Mouse (Mus musculus) heart, embryonic 13.5 days (tissue): ENCODE results near the gene Eif2b5. TPM values are rescaled to one million over a fixed set of nuclear protein-coding genes. Genes with fewer than 3 reads are reported as not detected.
A peak's percentile ranks its signal among the peaks of the same experiment; 100 is the strongest.

Experiments
- ATAC-seq: fragments of 200-750 bp; cut with Nextera tagmentation; 2 replicates; pipeline ENCODE4 v1.8.0; 2017; ENCODE audit warnings: moderate TSS enrichment; ENCODE audit not compliant: insufficient number of reproducible peaks, low FRiP score, low TSS enrichment; ENCODE audit errors: extremely low read depth
- H3K27ac ChIP-seq: fragments of 300-500 bp; sonication (generic); replicated peaks from 2 replicates; pipeline ENCODE4 v1.5.1; 2015; ENCODE audit warnings: moderate library complexity, mild to moderate bottlenecking, inconsistent platforms
- H3K27me3 ChIP-seq: fragments of 300-500 bp; sonication (generic); replicated peaks from 2 replicates; pipeline ENCODE4 v1.6.1; 2015; ENCODE audit warnings: mild to moderate bottlenecking, inconsistent platforms
- H3K36me3 ChIP-seq: fragments of 300-500 bp; sonication (generic); 2 replicates; pipeline ENCODE4 v1.6.1; 2015; ENCODE audit warnings: mild to moderate bottlenecking, inconsistent platforms
- H3K4me1 ChIP-seq: fragments of 300-500 bp; sonication (generic); 2 replicates; pipeline ENCODE4 v1.6.1; 2015; ENCODE audit warnings: inconsistent platforms
- H3K4me2 ChIP-seq: fragments of 300-500 bp; sonication (generic); 2 replicates; pipeline ENCODE4 v1.6.1; 2015; ENCODE audit warnings: inconsistent platforms, mild to moderate bottlenecking, moderate library complexity
- H3K4me3 ChIP-seq: fragments of 300-500 bp; sonication (generic); 2 replicates; pipeline ENCODE4 v1.5.1; 2015; ENCODE audit warnings: moderate library complexity, mild to moderate bottlenecking, inconsistent platforms
- H3K9ac ChIP-seq: fragments of 300-500 bp; sonication (generic); 2 replicates; pipeline ENCODE4 v1.6.1; 2015; ENCODE audit warnings: inconsistent platforms, mild to moderate bottlenecking, moderate library complexity
- H3K9me3 ChIP-seq: fragments of 300-500 bp; sonication (generic); 2 replicates; pipeline ENCODE4 v1.6.1; 2016; ENCODE audit warnings: inconsistent platforms
- WGBS: fragments of 180-500 bp; shearing (Covaris S2); methylation state at CpG from one replicate; pipeline ENCODE4 v1.1.7; 2015; ENCODE audit warnings: mixed read lengths; 5-methylcytosine and 5-hydroxymethylcytosine counted together
- polyA plus RNA-seq: library from polyadenylated mRNA; unstranded; fragments of >200 nt; fragmentation: Nextera tagmentation; extraction: Ambion mirVana; gene quantifications from 2 replicates; pipeline ENCODE4 v1.2.1, GENCODE M21; 2015

Gene Eif2b5
- polyA plus RNA-seq, 1 experiment from 2014 or later, result 81.5 TPM

GRCm38 (mm10) chr16:20539649-20540048, 41.0 kb downstream of the Eif2b5 start:
- no peaks in the 10 kb centered on the region for H3K9me3 ChIP-seq
- peaks cover 67% of the 10 kb centered on the region for H3K36me3 ChIP-seq
- ATAC-seq, result no peak
- WGBS, result 68% methylated on average over 3 of the region's 3 CpGs
- no peak overlapping the region for H3K4me2 ChIP-seq
- peaks cover 37% of the 10 kb centered on the region for H3K4me1 ChIP-seq
- no peaks in the 10 kb centered on the region for H3K27me3 ChIP-seq
- H3K4me3 ChIP-seq, result no peak overlapping the region
- H3K27ac ChIP-seq, result no peak overlapping the region
- no peak overlapping the region for H3K9ac ChIP-seq

- WGBS, result 74% methylated on average over 4 of the region's 4 CpGs
- no peak for ATAC-seq
- Histone ChIP-seq H3K4me2 (no peak overlapping the region), H3K9me3 (no peaks in the 10 kb centered on the region), H3K4me1 (peaks cover 37% of the 10 kb centered on the region), H3K4me3 (no peak overlapping the region), H3K36me3 (peaks cover 75% of the 10 kb centered on the region), H3K27ac (no peak overlapping the region), H3K9ac (peak overlapping the region; percentile 37; the same call in 1 of the 2 replicates), H3K27me3 (no peaks in the 10 kb centered on the region)
These were observed 41.8 kb downstream of the Eif2b5 start for GRCm38 (mm10) chr16:20540438-20540837.

GRCm38 (mm10) chr16:20545696-20546095, 47.1 kb downstream of the Eif2b5 start:
- Histone ChIP-seq H3K36me3 (peaks cover 62% of the 10 kb centered on the region), H3K27me3 (no peaks in the 10 kb centered on the region), H3K4me1 (peaks cover 22% of the 10 kb centered on the region), H3K9me3 (no peaks in the 10 kb centered on the region), H3K27ac (no peak overlapping the region), H3K4me3 (no peak overlapping the region), H3K9ac (no peak overlapping the region), H3K4me2 (no peak overlapping the region)
- 89% methylated on average over 10 of the region's 10 CpGs for WGBS
- no peak for ATAC-seq

- no peak for ATAC-seq
- H3K36me3 ChIP-seq, result peaks cover 61% of the 10 kb centered on the region
- H3K9ac ChIP-seq, result peak overlapping the region; percentile 89
- 45% methylated on average over 5 of the region's 5 CpGs for WGBS
- no peaks in the 10 kb centered on the region for H3K9me3 ChIP-seq
- peak overlapping the region; percentile 81 for H3K27ac ChIP-seq
- H3K4me2 ChIP-seq, result peak overlapping the region; percentile 85
- peak overlapping the region; percentile 92 for H3K4me3 ChIP-seq
- H3K27me3 ChIP-seq, result no peaks in the 10 kb centered on the region
- peaks cover 22% of the 10 kb centered on the region for H3K4me1 ChIP-seq
These were observed 48.8 kb downstream of the Eif2b5 start for GRCm38 (mm10) chr16:20547423-20547822.

- no peaks in the 10 kb centered on the region for H3K9me3 ChIP-seq
- peak within 1 kb of the TSS; percentile 85 for H3K4me2 ChIP-seq
- peak within 1 kb of the TSS; percentile 81 for H3K27ac ChIP-seq
- peak; percentile 97 for ATAC-seq
- under 1% methylated on average over 56 of the region's 56 CpGs for WGBS
- peaks cover 62% of the 10 kb centered on the region for H3K36me3 ChIP-seq
- peaks cover 22% of the 10 kb centered on the region for H3K4me1 ChIP-seq
- H3K4me3 ChIP-seq, result peak within 1 kb of the TSS; percentile 92
- peak within 1 kb of the TSS; percentile 94 for H3K9ac ChIP-seq
- H3K27me3 ChIP-seq, result no peaks in the 10 kb centered on the region
These were observed 49.7 kb downstream of the Eif2b5 start, which contains the start of gene Abcf3 for GRCm38 (mm10) chr16:20548096-20548948. Gene Abcf3, plus strand, starts transcription at chr16:20548577.

- Histone ChIP-seq H3K27me3 (no peaks in the 10 kb centered on the region), H3K36me3 (peaks cover 63% of the 10 kb centered on the region), H3K9me3 (no peaks in the 10 kb centered on the region), H3K27ac (no peak overlapping the region), H3K9ac (peak overlapping the region; percentile 94), H3K4me1 (peaks cover 22% of the 10 kb centered on the region), H3K4me2 (peak overlapping the region; percentile 85), H3K4me3 (peak overlapping the region; percentile 92)
- no peak for ATAC-seq
- WGBS, result 49% methylated on average over 9 of the region's 9 CpGs
These were observed 50.5 kb downstream of the Eif2b5 start for GRCm38 (mm10) chr16:20549161-20549560.

- 94% methylated on average over 5 of the region's 5 CpGs for WGBS
- peaks cover 66% of the 10 kb centered on the region for H3K36me3 ChIP-seq
- H3K4me2 ChIP-seq, result no peak overlapping the region
- H3K9me3 ChIP-seq, result no peaks in the 10 kb centered on the region
- no peak overlapping the region for H3K9ac ChIP-seq
- H3K4me3 ChIP-seq, result no peak overlapping the region
- no peak overlapping the region for H3K27ac ChIP-seq
- no peaks in the 10 kb centered on the region for H3K27me3 ChIP-seq
- H3K4me1 ChIP-seq, result peaks cover 22% of the 10 kb centered on the region
- no peak for ATAC-seq
These were observed 53.1 kb downstream of the Eif2b5 start for GRCm38 (mm10) chr16:20551691-20552090.

- H3K4me3 ChIP-seq, result no peak overlapping the region
- peaks cover 75% of the 10 kb centered on the region for H3K36me3 ChIP-seq
- H3K27ac ChIP-seq, result no peak overlapping the region
- no peaks in the 10 kb centered on the region for H3K27me3 ChIP-seq
- no peaks in the 10 kb centered on the region for H3K9me3 ChIP-seq
- no peak overlapping the region for H3K9ac ChIP-seq
- WGBS, result 80% methylated on average over 1 of the region's 1 CpGs
- peaks cover 14% of the 10 kb centered on the region for H3K4me1 ChIP-seq
- H3K4me2 ChIP-seq, result no peak overlapping the region
- no peak for ATAC-seq
These were observed 54.0 kb downstream of the Eif2b5 start for GRCm38 (mm10) chr16:20552594-20552993.

GRCm38 (mm10) chr16:20555000-20555399, 56.4 kb downstream of the Eif2b5 start:
- 79% methylated on average over 6 of the region's 6 CpGs for WGBS
- no peak for ATAC-seq
- Histone ChIP-seq H3K4me1 (0 out of 2 replicates have a peak, but pooled peaks cover 1% of the 10 kb centered on the region), H3K36me3 (peaks cover 97% of the 10 kb centered on the region), H3K27me3 (no peaks in the 10 kb centered on the region), H3K27ac (no peak overlapping the region), H3K4me3 (no peak overlapping the region), H3K9me3 (no peaks in the 10 kb centered on the region), H3K4me2 (no peak overlapping the region), H3K9ac (no peak overlapping the region)

- Histone ChIP-seq H3K36me3 (peaks cover 98% of the 10 kb centered on the region), H3K9me3 (no peaks in the 10 kb centered on the region), H3K4me3 (no peak overlapping the region), H3K27ac (no peak overlapping the region), H3K4me2 (no peak overlapping the region), H3K27me3 (no peaks in the 10 kb centered on the region), H3K4me1 (no peaks in the 10 kb centered on the region), H3K9ac (no peak overlapping the region)
- 75% methylated on average over 7 of the region's 7 CpGs for WGBS
- ATAC-seq, result no peak
These were observed 58.8 kb downstream of the Eif2b5 start for GRCm38 (mm10) chr16:20557381-20557780.
